23 mouse cellular contexts compared by ENCODE assay signal in genomic region chr1:131513136-131513535, GRCm38 (mm10). TPM values are rescaled to one million over a fixed set of nuclear protein-coding genes. Genes with fewer than 3 reads are reported as not detected.
DNase-seq lines count a peak whose midpoint lies in the region; ATAC-seq and TF ChIP-seq lines count a peak whose summit lies in the region.
"Had no signal": no experiment of that assay in that cellular context is flagged by ENCODE, and none has a peak within 500 bp of the region (broad histone marks: within the 10 kb centered on the region; RNA-seq: fewer than 3 reads in every experiment).

No protein-coding gene starts in this region.

- no peaks in the 10 kb centered on the region for H3K4me1 ChIP-seq in lung, embryonic 14.5 days (ENCODE audit: insufficient read depth)

- H3K4me3 ChIP-seq in lung, embryonic 14.5 days (ENCODE audit: low read depth, low read length), result no peak overlapping the region
- H3K4me3 ChIP-seq: forebrain, embryonic 13.5 days; kidney, embryonic 15.5 days; lung, embryonic 15.5 days had no signal

- H3K9ac ChIP-seq in lung, embryonic 14.5 days, result no peak overlapping the region
- H3K9ac ChIP-seq: forebrain, embryonic 13.5 days; kidney, embryonic 15.5 days; liver, embryonic 14.5 days; lung, embryonic 15.5 days had no signal

- no peak for TF ChIP-seq CTCF in lung, embryonic 14.5 days (IDR thresholded peaks at IDR 0.05; ENCODE audit: low read depth)

- peak; percentile 56 to 70 for DNase-seq in cerebellum, adult 18-20 months
- DNase-seq in cerebellum, adult 8-10 months, result no peak
- DNase-seq in cerebellum, postnatal 25 days, result peak; percentile 48 to 76
- DNase-seq in lung, embryonic 14.5 days, result peak; percentile 13
- no peak for DNase-seq in lung, postnatal 25 days (ENCODE audit: low spot score)
- DNase-seq in cerebellum, postnatal 36 days, result peak; percentile 49 to 55
- no peak for DNase-seq in yolk sac, embryonic 10.5 days (ENCODE audit: low spot score)
- DNase-seq: adrenal gland, postnatal 25 days; gastrocnemius, postnatal 10 days; heart, postnatal 14 days; kidney, adult 18-20 months; kidney, postnatal 4 days; left cerebral cortex, postnatal 4 days; right cerebral cortex, adult 18-20 months; spleen, adult 18-20 months; thymus, postnatal 14 days had no signal

- no peak overlapping the region for H3K4me2 ChIP-seq in lung, embryonic 14.5 days
- H3K4me2 ChIP-seq: forebrain, embryonic 13.5 days; kidney, embryonic 15.5 days; lung, embryonic 15.5 days had no signal

- no peaks in the 10 kb centered on the region for H3K36me3 ChIP-seq in lung, embryonic 14.5 days (ENCODE audit: insufficient read depth)
- H3K36me3 ChIP-seq: kidney, embryonic 15.5 days; lung, embryonic 15.5 days had no signal

- H3K27me3 ChIP-seq in lung, embryonic 14.5 days (ENCODE audit: insufficient read depth, low read length), result no peaks in the 10 kb centered on the region
- H3K27me3 ChIP-seq: forebrain, embryonic 13.5 days; kidney, embryonic 15.5 days; lung, embryonic 15.5 days had no signal

- H3K9me3 ChIP-seq in lung, embryonic 14.5 days (ENCODE audit: low read depth, low read length), result no peaks in the 10 kb centered on the region
- H3K9me3 ChIP-seq: forebrain, embryonic 13.5 days; kidney, embryonic 15.5 days; lung, embryonic 15.5 days had no signal

- WGBS in lung, embryonic 14.5 days, result 80% methylated on average over 2 of the region's 2 CpGs

- no peak overlapping the region for H3K27ac ChIP-seq in lung, embryonic 14.5 days (ENCODE audit: low read depth)
- H3K27ac ChIP-seq: forebrain, embryonic 13.5 days; kidney, embryonic 15.5 days; liver, embryonic 14.5 days; lung, embryonic 15.5 days had no signal

- no peak for ATAC-seq in cerebellum, adult (ENCODE audit: insufficient number of reproducible peaks, low FRiP score, low TSS enrichment)
- no peak for ATAC-seq in lung, embryonic 14.5 days (ENCODE audit: insufficient read depth)
- ATAC-seq: forebrain, embryonic 13.5 days; hindbrain, embryonic 16.5 days; midbrain, embryonic 16.5 days had no signal

RNA-seq across cellular contexts. Expression of gene Srgap2, which starts 14.0 kb away (rescaled TPM):
- 21.2 TPM in 2 replicates for polyA plus RNA-seq in lung, embryonic 14.5 days (2014; fragmentation: Nextera tagmentation; extraction: Ambion mirVana)

RNA-seq across cellular contexts. Expression of gene Fam72a, which starts 14.6 kb away (rescaled TPM):
- polyA plus RNA-seq in lung, embryonic 14.5 days (2014; fragmentation: Nextera tagmentation; extraction: Ambion mirVana), result 2.7 and 3.4 TPM in 2 replicates

Comparison
In these comparisons a context has a peak if more than half of its experiments do, and no peak if none do; other contexts are left out.
1. DNase-seq: peak in cerebellum, adult 18-20 months (2 of 2), cerebellum, postnatal 25 days (2 of 2), lung, embryonic 14.5 days (single experiment) and cerebellum, postnatal 36 days (2 of 2); none in cerebellum, adult 8-10 months (single experiment), lung, postnatal 25 days (single experiment) and yolk sac, embryonic 10.5 days (single experiment).